Mouse (Mus musculus): ENCODE data around the gene Treh. TPM values are rescaled to one million over a fixed set of nuclear protein-coding genes. Genes with fewer than 3 reads are reported as not detected.

The Treh gene
- polyA plus RNA-seq, 1 experiment from 2014 or later: not detected

DNA sequence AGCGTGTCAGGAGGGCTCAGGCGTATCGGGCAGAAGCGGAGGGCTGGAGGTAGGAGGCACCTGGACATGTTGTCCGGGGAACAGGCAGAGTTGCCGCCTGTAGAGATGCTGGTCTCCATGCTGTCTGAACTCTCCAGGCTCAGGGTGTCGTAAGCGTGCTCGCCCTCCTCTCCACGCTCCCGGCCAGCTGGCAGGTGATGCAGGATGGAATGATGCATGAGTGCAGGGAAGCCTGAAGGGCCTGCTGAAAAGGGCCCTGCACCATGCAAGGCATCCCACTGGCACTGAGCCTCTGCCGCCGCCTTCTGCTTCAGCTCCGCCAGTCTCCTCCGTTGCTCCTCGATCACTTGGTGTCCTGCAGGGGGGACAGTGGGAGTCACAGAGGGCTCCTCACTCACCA, 24.8 kb downstream of the Treh start:
- Histone ChIP-seq H3K4me2 (ENCODE audit: low read depth, low read length) (no peak overlapping the region), H3K27ac (replicated peaks; ENCODE audit: low read depth, low read length) (no peak overlapping the region), H3K27me3 (ENCODE audit: control insufficient read depth, insufficient read depth, low read length) (no peaks in the 10 kb centered on the region), H3K36me3 (replicated peaks; ENCODE audit: control insufficient read depth, insufficient read depth, low read depth, low read length) (peaks cover 20% of the 10 kb centered on the region), H3K9ac (replicated peaks; ENCODE audit: low read length) (no peak overlapping the region), H3K4me1 (ENCODE audit: control insufficient read depth, insufficient read depth, low read length) (no peaks in the 10 kb centered on the region), H3K9me3 (replicated peaks; ENCODE audit: control insufficient read depth, low read length) (no peaks in the 10 kb centered on the region), H3K4me3 (ENCODE audit: low read depth, low read length) (no peak overlapping the region)
- DNase-seq (ENCODE audit: low spot score) (no peak), ATAC-seq (replicated peaks; ENCODE audit: insufficient number of reproducible peaks, low FRiP score, low TSS enrichment, low read depth) (no peak)
- 92% methylated on average over 16 of the region's 16 CpGs for WGBS

DNA sequence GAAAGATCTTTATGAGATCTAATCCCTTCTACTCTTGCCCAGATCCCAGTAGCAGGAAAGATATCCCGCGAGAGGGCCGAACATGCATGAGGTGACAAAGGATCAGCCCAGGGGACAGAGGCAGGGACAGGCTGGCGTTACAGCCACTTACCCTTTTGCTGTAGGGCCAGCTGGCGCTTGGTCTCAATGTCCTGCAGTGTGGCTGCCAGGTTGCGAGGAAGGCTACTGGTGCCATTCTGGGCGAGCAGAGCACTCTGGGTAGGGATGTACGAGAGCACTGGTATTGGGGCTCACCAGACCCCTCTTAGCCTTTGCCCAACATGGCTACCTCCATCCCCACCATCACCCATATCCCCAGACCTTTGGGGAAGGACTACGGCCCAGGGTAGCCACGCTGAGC, 26.2 kb downstream of the Treh start:
- no peaks in the 10 kb centered on the region for H3K27me3 ChIP-seq (ENCODE audit: control insufficient read depth, insufficient read depth, low read length)
- no peaks in the 10 kb centered on the region for H3K4me1 ChIP-seq (ENCODE audit: control insufficient read depth, insufficient read depth, low read length)
- H3K9me3 ChIP-seq (replicated peaks; ENCODE audit: control insufficient read depth, low read length): no peaks in the 10 kb centered on the region
- ATAC-seq (replicated peaks; ENCODE audit: insufficient number of reproducible peaks, low FRiP score, low TSS enrichment, low read depth) (no peak), DNase-seq (ENCODE audit: low spot score) (no peak)
- peaks cover 15% of the 10 kb centered on the region for H3K36me3 ChIP-seq (replicated peaks; ENCODE audit: control insufficient read depth, insufficient read depth, low read depth, low read length)
- no peak overlapping the region for H3K4me3 ChIP-seq (ENCODE audit: low read depth, low read length)
- WGBS: 92% methylated on average over 10 of the region's 10 CpGs
- no peak overlapping the region; the same call in 1 of the 2 replicates for H3K9ac ChIP-seq (replicated peaks; ENCODE audit: low read length)
- no peak overlapping the region for H3K27ac ChIP-seq (replicated peaks; ENCODE audit: low read depth, low read length)
- no peak overlapping the region for H3K4me2 ChIP-seq (ENCODE audit: low read depth, low read length)

DNA sequence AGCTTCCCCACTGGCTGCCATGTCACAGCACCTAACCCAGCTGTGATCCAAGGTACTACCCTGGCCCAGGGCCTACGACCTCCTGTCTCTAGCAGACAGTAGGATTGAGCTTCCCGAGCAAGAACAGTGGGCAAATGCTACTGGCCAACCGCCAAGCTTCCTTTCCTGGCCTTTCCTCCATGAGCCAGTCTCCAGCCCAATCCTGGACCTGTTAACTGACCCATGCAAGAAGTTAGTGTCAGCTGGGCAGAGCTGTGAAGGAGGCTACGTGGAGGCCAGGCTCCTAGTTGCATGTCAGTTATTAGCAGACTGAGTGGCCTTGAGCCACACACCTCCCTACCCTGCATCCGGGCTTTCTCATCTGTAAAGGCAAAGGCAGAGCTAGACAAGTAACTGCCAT, 26.7 kb downstream of the Treh start:
- Histone ChIP-seq H3K9ac (replicated peaks; ENCODE audit: low read length) (no peak overlapping the region; the same call in 1 of the 2 replicates), H3K9me3 (replicated peaks; ENCODE audit: control insufficient read depth, low read length) (no peaks in the 10 kb centered on the region), H3K27ac (replicated peaks; ENCODE audit: low read depth, low read length) (no peak overlapping the region), H3K27me3 (ENCODE audit: control insufficient read depth, insufficient read depth, low read length) (no peaks in the 10 kb centered on the region), H3K4me1 (ENCODE audit: control insufficient read depth, insufficient read depth, low read length) (no peaks in the 10 kb centered on the region), H3K36me3 (replicated peaks; ENCODE audit: control insufficient read depth, insufficient read depth, low read depth, low read length) (peaks cover 14% of the 10 kb centered on the region), H3K4me3 (ENCODE audit: low read depth, low read length) (no peak overlapping the region), H3K4me2 (ENCODE audit: low read depth, low read length) (no peak overlapping the region)
- DNase-seq (ENCODE audit: low spot score) (no peak), ATAC-seq (replicated peaks; ENCODE audit: insufficient number of reproducible peaks, low FRiP score, low TSS enrichment, low read depth) (no peak)
- WGBS: 88% methylated on average over 5 of the region's 5 CpGs

DNA sequence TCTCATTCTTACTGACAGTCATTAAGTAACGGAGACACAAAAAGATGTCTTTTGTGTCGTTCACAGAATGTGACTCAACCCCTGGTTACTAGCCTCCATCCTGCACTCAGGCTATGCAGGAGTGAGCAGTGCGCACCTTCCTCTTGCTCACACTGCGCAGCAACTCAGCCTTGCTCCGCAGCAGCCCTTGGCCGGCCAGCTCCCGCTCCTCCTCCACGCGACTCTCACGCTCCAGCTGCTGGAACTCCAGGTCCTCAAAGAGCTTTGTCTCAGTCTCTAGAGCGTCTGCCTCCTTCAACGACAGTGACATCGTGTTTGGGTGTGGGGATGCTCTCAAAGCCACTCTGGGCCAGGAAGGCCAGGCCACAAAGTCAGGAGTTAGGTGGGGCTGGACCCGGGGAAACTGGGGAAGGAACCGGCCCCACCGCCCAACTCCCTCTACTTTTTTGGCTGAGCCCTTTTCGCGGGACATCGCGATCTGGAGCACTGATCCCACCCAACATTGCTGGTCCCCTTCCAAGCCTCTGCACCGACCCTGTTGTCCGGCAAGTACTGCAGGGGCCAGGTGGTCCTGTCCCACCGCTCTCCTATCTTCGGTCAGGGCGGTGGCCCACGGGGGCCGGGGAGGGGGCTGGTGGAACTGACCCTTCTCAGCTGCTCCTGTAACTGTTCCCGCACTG, 34.9 kb downstream of the Treh start:
- no peaks in the 10 kb centered on the region for H3K27me3 ChIP-seq (ENCODE audit: control insufficient read depth, insufficient read depth, low read length)
- H3K9me3 ChIP-seq (replicated peaks; ENCODE audit: control insufficient read depth, low read length): no peaks in the 10 kb centered on the region
- 0 out of 2 replicates have a peak, but pooled peaks have one; percentile 2 for ATAC-seq (replicated peaks; ENCODE audit: insufficient number of reproducible peaks, low FRiP score, low TSS enrichment, low read depth)
- H3K4me3 ChIP-seq (ENCODE audit: low read depth, low read length): peak overlapping the region; percentile 29
- H3K4me2 ChIP-seq (ENCODE audit: low read depth, low read length): peak overlapping the region; percentile 73
- DNase-seq (ENCODE audit: low spot score): peak; percentile 9
- whole genome bisulfite sequencing: 27% methylated on average over 28 of the region's 28 CpGs
- no peaks in the 10 kb centered on the region; the same call in none of the 2 replicates for H3K36me3 ChIP-seq (replicated peaks; ENCODE audit: control insufficient read depth, insufficient read depth, low read depth, low read length)
- peaks cover 11% of the 10 kb centered on the region; the same call in 1 of the 2 replicates for H3K4me1 ChIP-seq (ENCODE audit: control insufficient read depth, insufficient read depth, low read length)
- peak overlapping the region; percentile 53 for H3K9ac ChIP-seq (replicated peaks; ENCODE audit: low read length)
- no peak overlapping the region for H3K27ac ChIP-seq (replicated peaks; ENCODE audit: low read depth, low read length)

DNA sequence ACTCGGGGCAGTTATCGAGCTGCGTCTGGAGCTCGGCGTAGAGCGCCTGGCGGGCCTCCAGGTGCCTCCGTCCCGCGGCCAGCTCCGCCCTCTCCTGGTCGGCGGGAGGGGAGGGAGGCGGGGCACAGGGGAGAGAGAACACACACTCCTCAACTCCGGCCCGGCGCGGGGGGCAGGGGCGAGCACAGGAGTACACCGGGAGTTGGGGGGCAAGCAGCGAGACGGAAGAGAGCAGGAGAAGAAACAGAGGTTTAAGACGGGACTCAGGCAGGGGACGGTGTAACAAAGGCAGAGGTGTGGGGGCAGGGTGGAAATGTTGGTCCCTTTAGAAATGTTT, 35.4 kb downstream of the Treh start:
- peak; percentile 74 for ATAC-seq (replicated peaks; ENCODE audit: insufficient number of reproducible peaks, low FRiP score, low TSS enrichment, low read depth)
- Histone ChIP-seq H3K9me3 (replicated peaks; ENCODE audit: control insufficient read depth, low read length) (no peaks in the 10 kb centered on the region), H3K4me1 (ENCODE audit: control insufficient read depth, insufficient read depth, low read length) (peaks cover 11% of the 10 kb centered on the region; the same call in 1 of the 2 replicates), H3K4me2 (ENCODE audit: low read depth, low read length) (peak overlapping the region; percentile 73), H3K36me3 (replicated peaks; ENCODE audit: control insufficient read depth, insufficient read depth, low read depth, low read length) (no peaks in the 10 kb centered on the region; the same call in none of the 2 replicates), H3K4me3 (ENCODE audit: low read depth, low read length) (peak overlapping the region; percentile 29), H3K9ac (replicated peaks; ENCODE audit: low read length) (peak overlapping the region; percentile 53), H3K27ac (replicated peaks; ENCODE audit: low read depth, low read length) (no peak overlapping the region; the same call in 1 of the 2 replicates), H3K27me3 (ENCODE audit: control insufficient read depth, insufficient read depth, low read length) (no peaks in the 10 kb centered on the region)
- 2% methylated on average over 21 of the region's 24 CpGs for WGBS
- peak; percentile 82 for DNase-seq (ENCODE audit: low spot score)

DNA sequence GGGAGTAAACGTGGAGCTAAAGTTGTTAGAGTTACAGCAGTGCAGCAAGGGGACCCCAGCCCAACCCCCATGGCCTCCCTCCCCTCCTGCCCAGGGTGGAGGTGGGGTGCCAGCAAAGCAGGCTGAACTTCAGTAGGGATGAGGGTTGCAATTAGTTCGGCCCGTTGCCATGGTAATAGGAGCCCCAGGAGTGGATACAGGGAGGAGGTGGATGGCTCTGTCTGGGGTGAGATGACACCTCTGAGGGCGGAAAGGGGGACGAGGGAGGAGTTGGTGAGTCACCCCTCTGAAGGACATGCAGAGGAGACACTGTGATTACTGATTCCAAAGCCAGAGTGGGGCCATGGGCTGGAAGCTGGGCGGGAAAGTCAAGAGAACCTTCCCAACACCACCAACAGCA, 35.9 kb downstream of the Treh start:
- no peaks in the 10 kb centered on the region for H3K9me3 ChIP-seq (replicated peaks; ENCODE audit: control insufficient read depth, low read length)
- peak overlapping the region; percentile 29 for H3K4me3 ChIP-seq (ENCODE audit: low read depth, low read length)
- DNase-seq (ENCODE audit: low spot score) (peak; percentile 39), ATAC-seq (replicated peaks; ENCODE audit: insufficient number of reproducible peaks, low FRiP score, low TSS enrichment, low read depth) (peak; percentile 10; the same call in 1 of the 2 replicates)
- 22% methylated on average over 6 of the region's 6 CpGs for WGBS
- H3K27ac ChIP-seq (replicated peaks; ENCODE audit: low read depth, low read length): peak overlapping the region; percentile 43
- H3K36me3 ChIP-seq (replicated peaks; ENCODE audit: control insufficient read depth, insufficient read depth, low read depth, low read length): no peaks in the 10 kb centered on the region; the same call in none of the 2 replicates
- no peaks in the 10 kb centered on the region for H3K27me3 ChIP-seq (ENCODE audit: control insufficient read depth, insufficient read depth, low read length)
- peak overlapping the region; percentile 73 for H3K4me2 ChIP-seq (ENCODE audit: low read depth, low read length)
- H3K4me1 ChIP-seq (ENCODE audit: control insufficient read depth, insufficient read depth, low read length): peaks cover 11% of the 10 kb centered on the region; the same call in 1 of the 2 replicates
- H3K9ac ChIP-seq (replicated peaks; ENCODE audit: low read length): peak overlapping the region; percentile 48

DNA sequence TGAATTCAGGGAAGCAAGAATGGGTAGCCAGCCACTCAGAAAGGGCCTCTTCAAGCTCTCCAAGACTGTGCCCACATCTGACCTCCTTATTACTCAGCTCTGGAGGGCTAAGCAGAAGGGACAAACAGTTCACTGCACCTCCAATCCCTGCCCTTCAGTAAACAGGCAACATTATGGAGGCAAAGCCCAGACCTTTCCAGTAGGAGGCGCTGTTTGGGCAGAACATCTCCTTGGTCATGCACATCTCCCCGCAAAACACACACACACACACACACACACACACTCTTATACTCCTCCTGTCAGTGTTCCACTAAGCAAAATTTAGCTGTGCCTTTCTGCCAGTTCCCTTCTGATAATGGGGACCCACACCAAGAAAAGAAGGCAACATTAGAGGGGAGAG, 36.6 kb downstream of the Treh start:
- no peak overlapping the region for H3K4me2 ChIP-seq (ENCODE audit: low read depth, low read length)
- H3K9me3 ChIP-seq (replicated peaks; ENCODE audit: control insufficient read depth, low read length): no peaks in the 10 kb centered on the region
- DNase-seq (ENCODE audit: low spot score): peak; percentile 60
- no peak overlapping the region for H3K4me3 ChIP-seq (ENCODE audit: low read depth, low read length)
- ATAC-seq (replicated peaks; ENCODE audit: insufficient number of reproducible peaks, low FRiP score, low TSS enrichment, low read depth): no peak
- H3K36me3 ChIP-seq (replicated peaks; ENCODE audit: control insufficient read depth, insufficient read depth, low read depth, low read length): no peaks in the 10 kb centered on the region; the same call in none of the 2 replicates
- no peaks in the 10 kb centered on the region for H3K27me3 ChIP-seq (ENCODE audit: control insufficient read depth, insufficient read depth, low read length)
- no peak overlapping the region for H3K9ac ChIP-seq (replicated peaks; ENCODE audit: low read length)
- WGBS: 51% methylated on average over 2 of the region's 2 CpGs
- peaks cover 11% of the 10 kb centered on the region; the same call in 1 of the 2 replicates for H3K4me1 ChIP-seq (ENCODE audit: control insufficient read depth, insufficient read depth, low read length)
- no peak overlapping the region for H3K27ac ChIP-seq (replicated peaks; ENCODE audit: low read depth, low read length)

DNA sequence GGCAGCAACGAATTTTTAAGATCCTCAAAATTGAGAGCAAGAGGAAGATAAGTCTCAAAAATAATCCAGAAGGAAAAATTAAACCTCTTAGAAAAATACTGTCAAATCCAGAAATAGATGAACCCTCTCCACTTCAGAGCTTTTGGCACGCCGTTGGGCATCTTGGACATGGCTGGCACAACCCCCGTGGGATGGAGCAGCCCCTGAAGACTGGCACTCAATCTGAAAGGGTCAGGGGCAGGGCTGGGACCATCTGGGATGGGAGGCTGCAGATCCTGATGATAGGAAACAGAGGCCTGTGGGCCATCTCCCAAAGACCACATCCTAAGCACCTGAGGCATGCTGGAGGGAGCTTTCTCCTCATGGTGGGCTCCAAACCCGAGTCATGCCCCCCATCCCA, 37.2 kb downstream of the Treh start:
- Histone ChIP-seq H3K27ac (replicated peaks; ENCODE audit: low read depth, low read length) (no peak overlapping the region), H3K4me3 (ENCODE audit: low read depth, low read length) (no peak overlapping the region), H3K9ac (replicated peaks; ENCODE audit: low read length) (no peak overlapping the region), H3K27me3 (ENCODE audit: control insufficient read depth, insufficient read depth, low read length) (no peaks in the 10 kb centered on the region), H3K4me2 (ENCODE audit: low read depth, low read length) (no peak overlapping the region), H3K4me1 (ENCODE audit: control insufficient read depth, insufficient read depth, low read length) (peaks cover 11% of the 10 kb centered on the region; the same call in 1 of the 2 replicates), H3K9me3 (replicated peaks; ENCODE audit: control insufficient read depth, low read length) (no peaks in the 10 kb centered on the region), H3K36me3 (replicated peaks; ENCODE audit: control insufficient read depth, insufficient read depth, low read depth, low read length) (no peaks in the 10 kb centered on the region; the same call in none of the 2 replicates)
- no peak for DNase-seq (ENCODE audit: low spot score)
- WGBS: 93% methylated on average over 5 of the region's 5 CpGs
- no peak for ATAC-seq (replicated peaks; ENCODE audit: insufficient number of reproducible peaks, low FRiP score, low TSS enrichment, low read depth)

Measured in embryonic facial prominence, embryonic 11.5 days (tissue).